Mouse (Mus musculus) CD8-positive naive resting alpha-beta T cell, adult 2 months (primary cell): Measurements from ENCODE around the gene Drc7.

ENCODE experiments used
- DNase-seq, 2 experiments: peaks; one replicate each; pipeline ENCODE4 v3.0.0; 2022; ENCODE audit warnings: low read depth in 2 of 2, low spot score in 2 of 2

Gene Drc7

GRCm38 (mm10) chr8:95058661-95059060 lies 3.8 kb downstream of the Drc7 start:
- no peak for DNase-seq

GRCm38 (mm10) chr8:95059812-95060533 lies 5.1 kb downstream of the Drc7 start:
- DNase-seq, result no peak

GRCm38 (mm10) chr8:95064531-95064930 lies 9.6 kb downstream of the Drc7 start:
- no peak for DNase-seq

GRCm38 (mm10) chr8:95067582-95067981 lies 12.7 kb downstream of the Drc7 start:
- peak; percentile 39 to 63 for DNase-seq

GRCm38 (mm10) chr8:95075504-95075903 lies 20.6 kb downstream of the Drc7 start:
- DNase-seq, result no peak

GRCm38 (mm10) chr8:95076151-95076550 lies 21.2 kb downstream of the Drc7 start:
- no peak for DNase-seq

- no peak for DNase-seq
Measured at GRCm38 (mm10) chr8:95078055-95078454, 23.2 kb downstream of the Drc7 start.

GRCm38 (mm10) chr8:95079305-95079704 lies 24.4 kb downstream of the Drc7 start:
- no peak for DNase-seq

- peak; percentile 98 for DNase-seq
Measured at GRCm38 (mm10) chr8:95080381-95081341, 25.8 kb downstream of the Drc7 start, which contains the start of gene Katnb1. Gene Katnb1 (plus strand): TSS chr8:95081186.

- DNase-seq, result no peak
Measured at GRCm38 (mm10) chr8:95081650-95082049, 26.7 kb downstream of the Drc7 start.

- DNase-seq, result no peak
Measured at GRCm38 (mm10) chr8:95084261-95084660, 29.4 kb downstream of the Drc7 start.

- no peak for DNase-seq
Measured at GRCm38 (mm10) chr8:95084744-95085431, 30.0 kb downstream of the Drc7 start.

GRCm38 (mm10) chr8:95085432-95086141 lies 30.7 kb downstream of the Drc7 start:
- no peak for DNase-seq

GRCm38 (mm10) chr8:95093574-95093973 lies 38.7 kb downstream of the Drc7 start:
- no peak for DNase-seq

GRCm38 (mm10) chr8:95099009-95099408 lies 44.1 kb downstream of the Drc7 start:
- peak; percentile 21 to 37 for DNase-seq

- DNase-seq, result no peak
Measured at GRCm38 (mm10) chr8:95101972-95102371, 47.1 kb downstream of the Drc7 start.

- DNase-seq, result no peak
Measured at GRCm38 (mm10) chr8:95107306-95107705, 52.4 kb downstream of the Drc7 start.

- DNase-seq, result no peak
Measured at GRCm38 (mm10) chr8:95112594-95112993, 57.7 kb downstream of the Drc7 start.

- no peak for DNase-seq
Measured at GRCm38 (mm10) chr8:95113108-95113507, 58.2 kb downstream of the Drc7 start.

- no peak for DNase-seq
Measured at GRCm38 (mm10) chr8:95113750-95114149, 58.8 kb downstream of the Drc7 start.

- DNase-seq, result no peak
Measured at GRCm38 (mm10) chr8:95123455-95123854, 68.6 kb downstream of the Drc7 start.
